Mouse (Mus musculus) embryonic fibroblast, embryonic 13.5 days (primary cell): ENCODE results near the gene Arid1b.

Experiments
- CTCF ChIP-seq: IDR thresholded peaks from 2 replicates; pipeline ENCODE4 v1.5.1; 2011; ENCODE audit warnings: mild to moderate bottlenecking, control low read depth, low read length, moderate library complexity, borderline replicate concordance; ENCODE audit not compliant: insufficient read depth
- POLR2A ChIP-seq: IDR thresholded peaks from 2 replicates; pipeline ENCODE4 v1.6.1; 2011; ENCODE audit warnings: low read depth, mild to moderate bottlenecking, control low read depth, low read length, moderate library complexity

DNA sequence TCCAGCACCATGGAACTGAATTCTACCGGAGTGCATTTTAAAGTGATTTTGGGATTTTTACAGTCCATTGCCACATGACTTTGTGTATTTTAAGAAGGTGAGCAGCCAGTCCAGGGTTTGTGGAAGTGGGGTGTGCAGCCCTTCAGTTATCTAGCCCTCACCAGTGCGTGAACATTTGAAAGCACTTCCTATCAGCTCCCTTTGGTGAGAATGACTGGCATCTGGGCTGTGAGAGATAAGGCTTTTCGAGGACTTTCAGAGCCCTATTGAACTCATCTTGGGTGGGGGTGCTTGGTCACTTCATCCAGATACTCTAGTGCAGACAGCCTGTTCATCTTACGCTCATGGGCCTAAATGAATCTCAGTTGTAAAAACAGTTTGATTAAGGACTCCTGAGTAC is 105.1 kb downstream of the Arid1b start:
- TF ChIP-seq POLR2A (no peak), CTCF (no peak)
